Mouse (Mus musculus): ENCODE results near the gene Gsg1l.

GRCm38 (mm10) chr7:125838078-125838742 lies 244.0 kb downstream of the Gsg1l start:
- no peak for TF ChIP-seq POLR2A (IDR thresholded peaks at IDR 0.05; ENCODE audit: low read depth, low read length)
- no peak for TF ChIP-seq CTCF (IDR thresholded peaks at IDR 0.05; ENCODE audit: extremely low read depth, insufficient read depth, insufficient read length, insufficient replicate concordance)
